In the genomic region with DNA sequence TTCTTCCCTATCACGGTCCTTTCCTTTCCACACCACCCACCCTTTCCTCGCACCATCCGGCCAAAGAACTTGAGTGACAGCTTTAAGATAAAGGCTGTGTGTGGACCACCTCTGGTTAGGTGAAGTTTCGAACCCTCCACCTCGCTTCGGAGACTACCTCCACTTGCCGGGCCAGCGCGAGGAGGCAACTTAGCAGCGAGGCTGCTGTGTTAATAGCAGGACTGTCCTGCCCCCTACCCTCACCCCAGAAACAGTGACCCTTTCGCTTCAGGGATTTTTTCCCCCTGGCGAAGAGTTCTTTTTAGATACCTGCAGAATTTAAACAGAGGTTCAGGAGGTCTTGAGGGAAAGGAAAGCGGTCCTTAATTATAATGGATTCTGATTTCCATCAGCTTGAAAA, we compare ENCODE assay signal across 13 mouse cellular contexts.
DNase-seq lines count a peak whose midpoint lies in the region; ATAC-seq and TF ChIP-seq lines count a peak whose summit lies in the region.
"Had no signal": no experiment of that assay in that cellular context is flagged by ENCODE, and none has a peak within 500 bp of the region (broad histone marks: within the 10 kb centered on the region; RNA-seq: fewer than 3 reads in every experiment).

No protein-coding gene starts in this region.

- intact Hi-C loops in gastrocnemius, adult 2 months (cut with DNase I) = loop anchor here (5.0 kb wide), 1 partner anchor 189 kb away; no protein-coding TSS in a partner anchor

- no peak for DNase-seq in gastrocnemius, adult 2 months
- DNase-seq in gastrocnemius, postnatal 25 days = no peak
- no peak for DNase-seq in frontal cortex, adult 2 months (ENCODE audit: extremely low spot score in 1 of 2, low spot score in 1 of 2)
- no peak for DNase-seq in embryo, embryonic 10.5 days (ENCODE audit: low spot score)
- DNase-seq: cerebellum, adult 9-11 months; kidney, postnatal 10 days; lung, embryonic 14.5 days had no signal

- WGBS in intestine, postnatal 0 days = 9% methylated on average over 13 of the region's 13 CpGs
- WGBS in intestine, embryonic 15.5 days = 6% methylated on average over 13 of the region's 13 CpGs
- 6% methylated on average over 13 of the region's 13 CpGs for WGBS in hindbrain, embryonic 12.5 days
- 7% methylated on average over 13 of the region's 13 CpGs for WGBS in midbrain, embryonic 15.5 days

- H3K27me3 ChIP-seq in intestine, postnatal 0 days (replicated peaks; ENCODE audit: control insufficient read depth, insufficient read depth, low read length) = peaks cover 64% of the 10 kb centered on the region
- peaks cover 74% of the 10 kb centered on the region for H3K27me3 ChIP-seq in intestine, embryonic 15.5 days (replicated peaks)
- peaks cover 81% of the 10 kb centered on the region for H3K27me3 ChIP-seq in hindbrain, embryonic 12.5 days
- H3K27me3 ChIP-seq in midbrain, embryonic 15.5 days (replicated peaks) = peaks cover 69% of the 10 kb centered on the region

- H3K36me3 ChIP-seq in intestine, postnatal 0 days (ENCODE audit: control insufficient read depth, insufficient read depth) = no peaks in the 10 kb centered on the region
- H3K36me3 ChIP-seq in intestine, embryonic 15.5 days = no peaks in the 10 kb centered on the region
- H3K36me3 ChIP-seq in hindbrain, embryonic 12.5 days = no peaks in the 10 kb centered on the region
- no peaks in the 10 kb centered on the region for H3K36me3 ChIP-seq in midbrain, embryonic 15.5 days (replicated peaks)

- no peak overlapping the region for H3K4me2 ChIP-seq in intestine, postnatal 0 days (replicated peaks; ENCODE audit: low read depth)
- H3K4me2 ChIP-seq in intestine, embryonic 15.5 days (replicated peaks) = no peak overlapping the region
- H3K4me2 ChIP-seq in hindbrain, embryonic 12.5 days (replicated peaks) = 0 out of 2 replicates have a peak overlapping the region, but pooled peaks have one; percentile 91
- H3K4me2 ChIP-seq in midbrain, embryonic 15.5 days = peak overlapping the region; percentile 95; the same call in 1 of the 2 replicates

- H3K4me3 ChIP-seq in gastrocnemius, adult 2 months = peak overlapping the region; percentile 85; the same call in 1 of the 2 replicates
- 0 out of 2 replicates have a peak overlapping the region, but pooled peaks have one; percentile 40 for H3K4me3 ChIP-seq in intestine, postnatal 0 days (ENCODE audit: low read depth, low read length)
- H3K4me3 ChIP-seq in intestine, embryonic 15.5 days (replicated peaks) = no peak overlapping the region
- H3K4me3 ChIP-seq in hindbrain, embryonic 12.5 days = peak overlapping the region; percentile 51; the same call in 1 of the 2 replicates
- peak overlapping the region; percentile 57 for H3K4me3 ChIP-seq in midbrain, embryonic 15.5 days

- no peak overlapping the region for H3K9ac ChIP-seq in intestine, postnatal 0 days (ENCODE audit: low read depth, low read length)
- no peak overlapping the region for H3K9ac ChIP-seq in intestine, embryonic 15.5 days
- no peak overlapping the region for H3K9ac ChIP-seq in hindbrain, embryonic 12.5 days
- H3K9ac ChIP-seq in midbrain, embryonic 15.5 days = 0 out of 2 replicates have a peak overlapping the region, but pooled peaks have one; percentile 0
- H3K9ac ChIP-seq: lung, embryonic 14.5 days had no signal

- H3K4me1 ChIP-seq in intestine, postnatal 0 days (replicated peaks; ENCODE audit: control insufficient read depth, insufficient read depth, low read length) = 0 out of 2 replicates have a peak, but pooled peaks cover 5% of the 10 kb centered on the region
- peaks cover 16% of the 10 kb centered on the region for H3K4me1 ChIP-seq in intestine, embryonic 15.5 days (replicated peaks)
- peaks cover 22% of the 10 kb centered on the region for H3K4me1 ChIP-seq in hindbrain, embryonic 12.5 days
- peaks cover 28% of the 10 kb centered on the region for H3K4me1 ChIP-seq in midbrain, embryonic 15.5 days

- ATAC-seq in intestine, postnatal 0 days = no peak
- no peak for ATAC-seq in intestine, embryonic 15.5 days
- no peak for ATAC-seq in hindbrain, embryonic 12.5 days (ENCODE audit: low FRiP score)
- ATAC-seq in midbrain, embryonic 15.5 days (replicated peaks) = no peak
- ATAC-seq: Patski had no signal

- no peak for TF ChIP-seq CTCF in gastrocnemius, adult 2 months (IDR thresholded peaks at IDR 0.05)
- no peak for TF ChIP-seq CTCF in intestine, postnatal 0 days (IDR thresholded peaks at IDR 0.05; ENCODE audit: low read depth)

- H3K9me3 ChIP-seq in intestine, postnatal 0 days (ENCODE audit: control insufficient read depth) = no peaks in the 10 kb centered on the region
- no peaks in the 10 kb centered on the region for H3K9me3 ChIP-seq in intestine, embryonic 15.5 days
- no peaks in the 10 kb centered on the region for H3K9me3 ChIP-seq in hindbrain, embryonic 12.5 days (replicated peaks)
- H3K9me3 ChIP-seq in midbrain, embryonic 15.5 days = no peaks in the 10 kb centered on the region

- H3K27ac ChIP-seq in gastrocnemius, adult 2 months = no peak overlapping the region
- H3K27ac ChIP-seq in intestine, postnatal 0 days (ENCODE audit: low read depth, low read length) = no peak overlapping the region
- no peak overlapping the region for H3K27ac ChIP-seq in intestine, embryonic 15.5 days
- no peak overlapping the region for H3K27ac ChIP-seq in hindbrain, embryonic 12.5 days
- no peak overlapping the region for H3K27ac ChIP-seq in midbrain, embryonic 15.5 days
- H3K27ac ChIP-seq: macrophage had no signal

Comparison
In these comparisons a context has a peak if more than half of its experiments do, and no peak if none do; other contexts are left out.
1. H3K4me2 ChIP-seq: peak in hindbrain, embryonic 12.5 days (single experiment) and midbrain, embryonic 15.5 days (single experiment); none in intestine, postnatal 0 days (single experiment) and intestine, embryonic 15.5 days (single experiment).